Mouse (Mus musculus) embryonic facial prominence, embryonic 10.5 days (tissue): Measurements from ENCODE around the gene Gm47996. TPM values are rescaled to one million over a fixed set of nuclear protein-coding genes. Genes with fewer than 3 reads are reported as not detected.

Experiments
- DNase-seq: peaks from one replicate; pipeline ENCODE4 v3.0.0-alpha.2; 2017; ENCODE audit warnings: low spot score
- H3K27ac ChIP-seq: fragments of 300-500 bp; sonication (generic); replicated peaks from 2 replicates; pipeline ENCODE4 v1.5.1; 2016; ENCODE audit warnings: mild to moderate bottlenecking
- H3K27me3 ChIP-seq: fragments of 300-500 bp; sonication (generic); replicated peaks from 2 replicates; pipeline ENCODE4 v1.6.1; 2016; ENCODE audit warnings: low read depth, mild to moderate bottlenecking; ENCODE audit not compliant: poor library complexity, severe bottlenecking
- H3K36me3 ChIP-seq: fragments of 300-500 bp; sonication (generic); replicated peaks from 2 replicates; pipeline ENCODE4 v1.6.1; 2016; ENCODE audit warnings: mild to moderate bottlenecking, moderate library complexity
- H3K4me1 ChIP-seq: fragments of 300-500 bp; sonication (generic); 2 replicates; pipeline ENCODE4 v1.6.1; 2016
- H3K4me3 ChIP-seq: fragments of 300-500 bp; sonication (generic); 2 replicates; pipeline ENCODE4 v1.5.1; 2016; ENCODE audit warnings: mild to moderate bottlenecking, moderate library complexity
- H3K9me3 ChIP-seq: fragments of 300-500 bp; sonication (generic); 2 replicates; pipeline ENCODE4 v1.6.1; 2016; ENCODE audit warnings: mild to moderate bottlenecking
- whole genome bisulfite sequencing: fragments of 180-500 bp; shearing (Covaris S2); methylation state at CpG from one replicate; pipeline ENCODE4 v1.1.7; 2016; 5-methylcytosine and 5-hydroxymethylcytosine counted together
- polyA plus RNA-seq: library from polyadenylated mRNA; unstranded; fragments of >200 nt; fragmentation: Nextera tagmentation; extraction: Ambion mirVana; gene quantifications from 2 replicates; pipeline ENCODE4 v1.2.1, GENCODE M21; 2016

Gene Gm47996
- polyA plus RNA-seq, 1 experiment from 2014 or later, result not detected

- no peak for DNase-seq
- WGBS, result 64% methylated on average over 8 of the region's 8 CpGs
- no peaks in the 10 kb centered on the region for H3K27me3 ChIP-seq
Measured at GRCm38 (mm10) chr1:151259061-151259460, 49.1 kb downstream of the Gm47996 start.

More at GRCm38 (mm10) chr1:151259061-151259460, 49.1 kb downstream of the Gm47996 start:
- H3K36me3 ChIP-seq, result no peaks in the 10 kb centered on the region
- H3K4me3 ChIP-seq, result no peak overlapping the region
- H3K27ac ChIP-seq, result no peak overlapping the region
- no peaks in the 10 kb centered on the region for H3K9me3 ChIP-seq
- peaks cover 12% of the 10 kb centered on the region; the same call in 1 of the 2 replicates for H3K4me1 ChIP-seq

Other genes with a start within 250 kb of the Gm47996 start
- gene Hmcn1, start 216.7 kb upstream of the Gm47996 start, polyA plus RNA-seq, result 15.3 and 19.0 TPM in 2 replicates
- 0.11 and 0.40 TPM in 2 replicates for gene Gm47985, start 27.6 kb upstream of the Gm47996 start, polyA plus RNA-seq
- not detected in 2 replicates for gene Gm8947, start 17.8 kb upstream of the Gm47996 start, polyA plus RNA-seq
- not detected in 2 replicates for gene Gm47995, start 11.7 kb upstream of the Gm47996 start, polyA plus RNA-seq
- not detected in 2 replicates for gene 3110040M04Rik, start 6.0 kb upstream of the Gm47996 start, polyA plus RNA-seq
- gene Ivns1abp, start 134.3 kb downstream of the Gm47996 start, polyA plus RNA-seq, result 402 and 404 TPM in 2 replicates
- 19.8 and 21.1 TPM in 2 replicates for gene Swt1, start 218.3 kb downstream of the Gm47996 start, polyA plus RNA-seq
- gene Trmt1l, start 218.4 kb downstream of the Gm47996 start, polyA plus RNA-seq, result 49.8 and 50.6 TPM in 2 replicates